ENCODE assay signal across 8 mouse cellular contexts in the genomic region with DNA sequence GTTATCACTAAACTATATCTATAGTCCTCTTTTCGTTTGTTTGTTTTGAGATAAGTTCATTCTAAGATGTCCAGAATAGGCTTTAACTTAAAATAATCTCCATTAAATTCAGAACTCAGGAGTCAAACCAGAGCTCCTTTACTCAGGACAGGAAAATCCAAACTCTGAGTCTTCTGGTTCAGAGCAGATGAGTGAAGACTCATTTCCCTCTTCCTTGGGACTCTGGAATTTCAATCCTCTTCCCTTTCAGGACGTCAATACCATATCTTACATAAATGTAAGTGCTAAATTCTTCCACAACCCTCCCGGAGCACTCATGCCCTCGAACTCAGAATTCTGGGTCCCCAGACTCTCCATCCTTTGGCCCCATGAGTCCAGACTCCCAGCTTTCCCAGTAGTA. TPM values are rescaled to one million over a fixed set of nuclear protein-coding genes. Genes with fewer than 3 reads are reported as not detected.
A peak's percentile ranks its signal among the peaks of the same experiment; 100 is the strongest.
DNase-seq lines count a peak whose midpoint lies in the region; ATAC-seq and TF ChIP-seq lines count a peak whose summit lies in the region.

No protein-coding gene starts in this region.

- H3K9ac ChIP-seq in hindbrain, embryonic 14.5 days, result peak overlapping the region; percentile 44
- H3K9ac ChIP-seq in midbrain, embryonic 14.5 days (replicated peaks; ENCODE audit: low read length), result peak overlapping the region; percentile 26; the same call in 1 of the 2 replicates

- H3K4me2 ChIP-seq in hindbrain, embryonic 14.5 days (replicated peaks), result peak overlapping the region; percentile 63
- peak overlapping the region; percentile 81 for H3K4me2 ChIP-seq in midbrain, embryonic 14.5 days (ENCODE audit: low read length)

- no peaks in the 10 kb centered on the region for H3K27me3 ChIP-seq in kidney, adult 2 months (replicated peaks; ENCODE audit: control insufficient read depth, insufficient read depth, low read length)
- no peaks in the 10 kb centered on the region for H3K27me3 ChIP-seq in hindbrain, embryonic 14.5 days (ENCODE audit: control insufficient read depth, insufficient read depth, low read length)
- H3K27me3 ChIP-seq in midbrain, embryonic 14.5 days (ENCODE audit: control insufficient read depth, insufficient read depth, low read length), result no peaks in the 10 kb centered on the region

- H3K4me3 ChIP-seq in kidney, adult 2 months (ENCODE audit: insufficient read depth, low read depth, low read length), result peak overlapping the region; percentile 43
- H3K4me3 ChIP-seq in bone marrow, adult 2 months (replicated peaks; ENCODE audit: control insufficient read depth, low read depth, low read length), result peak overlapping the region; percentile 81
- peak overlapping the region; percentile 95 for H3K4me3 ChIP-seq in hindbrain, embryonic 14.5 days (replicated peaks; ENCODE audit: low read length)
- peak overlapping the region; percentile 41 for H3K4me3 ChIP-seq in midbrain, embryonic 14.5 days (replicated peaks; ENCODE audit: low read depth, low read length)

- no peak for TF ChIP-seq POLR2A in kidney, adult 2 months (IDR thresholded peaks at IDR 0.05; ENCODE audit: low read depth, low read length)
- TF ChIP-seq POLR2A in bone marrow, adult 2 months (IDR thresholded peaks at IDR 0.05; ENCODE audit: borderline replicate concordance, control insufficient read depth, low read depth, low read length), result no peak

- TF ChIP-seq CTCF in kidney, adult 2 months (conservative IDR thresholded peaks at IDR 0.05; ENCODE audit: insufficient read depth, insufficient read length, low read depth, low read length), result no peak
- TF ChIP-seq CTCF in bone marrow, adult 2 months (IDR thresholded peaks at IDR 0.05; ENCODE audit: control insufficient read depth, insufficient read depth, low read length), result no peak

- 1% methylated on average over 4 of the region's 4 CpGs for WGBS in kidney, adult 2 months
- WGBS in bone marrow, adult 2 months, result 0% methylated on average over 4 of the region's 4 CpGs
- WGBS in hindbrain, embryonic 14.5 days, result 7% methylated on average over 4 of the region's 4 CpGs
- 6% methylated on average over 4 of the region's 4 CpGs for WGBS in midbrain, embryonic 14.5 days

- no peaks in the 10 kb centered on the region for H3K36me3 ChIP-seq in kidney, adult 2 months (ENCODE audit: control insufficient read depth, insufficient read depth, low read length)
- peaks cover 20% of the 10 kb centered on the region for H3K36me3 ChIP-seq in hindbrain, embryonic 14.5 days (replicated peaks; ENCODE audit: control insufficient read depth, insufficient read depth)
- peaks cover 12% of the 10 kb centered on the region for H3K36me3 ChIP-seq in midbrain, embryonic 14.5 days (ENCODE audit: control insufficient read depth, insufficient read depth, low read length)

- H3K9me3 ChIP-seq in hindbrain, embryonic 14.5 days (ENCODE audit: control insufficient read depth, low read length), result no peaks in the 10 kb centered on the region
- no peaks in the 10 kb centered on the region for H3K9me3 ChIP-seq in midbrain, embryonic 14.5 days (ENCODE audit: control insufficient read depth, low read length)

- peak overlapping the region; percentile 96 for H3K27ac ChIP-seq in kidney, adult 2 months (ENCODE audit: insufficient read depth, low read depth, low read length)
- H3K27ac ChIP-seq in bone marrow, adult 2 months (ENCODE audit: control insufficient read depth, insufficient read depth, low read depth, low read length, poor library complexity), result peak overlapping the region; percentile 91
- H3K27ac ChIP-seq in hindbrain, embryonic 14.5 days, result peak overlapping the region; percentile 80
- H3K27ac ChIP-seq in midbrain, embryonic 14.5 days (replicated peaks; ENCODE audit: low read depth, low read length), result peak overlapping the region; percentile 77

- H3K4me1 ChIP-seq in kidney, adult 2 months (ENCODE audit: control insufficient read depth, insufficient read depth, low read length), result peaks cover 3% of the 10 kb centered on the region; the same call in 1 of the 2 replicates
- H3K4me1 ChIP-seq in bone marrow, adult 2 months (ENCODE audit: control insufficient read depth, insufficient read depth, low read length), result no peaks in the 10 kb centered on the region
- peaks cover 21% of the 10 kb centered on the region for H3K4me1 ChIP-seq in hindbrain, embryonic 14.5 days (replicated peaks; ENCODE audit: control insufficient read depth, insufficient read depth, low read length)
- H3K4me1 ChIP-seq in midbrain, embryonic 14.5 days (ENCODE audit: control insufficient read depth, insufficient read depth, low read length), result peaks cover 24% of the 10 kb centered on the region

- DNase-seq in kidney, adult 2 months, result no peak
- no peak for DNase-seq in kidney, postnatal 4 days
- no peak for DNase-seq in hindbrain, embryonic 14.5 days (ENCODE audit: low spot score)
- DNase-seq in midbrain, embryonic 14.5 days, result peak; percentile 21
- no peak for DNase-seq in embryo, embryonic 9.5 days (ENCODE audit: extremely low spot score)
- DNase-seq in thymus, postnatal 36 days, result no peak
- no peak for DNase-seq in cerebellum, adult 18-20 months

- no peak for ATAC-seq in hindbrain, embryonic 14.5 days (ENCODE audit: low FRiP score)
- no peak for ATAC-seq in midbrain, embryonic 14.5 days (ENCODE audit: low FRiP score, low TSS enrichment)

RNA-seq across cellular contexts. Expression of a gene that starts 0.6 kb away (rescaled TPM):
- polyA plus RNA-seq in kidney, adult 2 months (2012; rRNA removed), result 38.8 and 41.1 TPM in 2 replicates
- 45.6 and 72.1 TPM in 2 replicates for polyA plus RNA-seq in bone marrow, adult 2 months (2011; ENCODE audit: insufficient read depth, insufficient read length, low replicate concordance, missing spikeins)
- 59.7 and 61.9 TPM in 2 replicates for polyA plus RNA-seq in hindbrain, embryonic 14.5 days (2014; fragmentation: Nextera tagmentation; extraction: Ambion mirVana)
- polyA plus RNA-seq in midbrain, embryonic 14.5 days (2014; fragmentation: Nextera tagmentation; extraction: Ambion mirVana), result 60.6 and 61.2 TPM in 2 replicates

RNA-seq across cellular contexts. Expression of a gene that starts 1.0 kb away (rescaled TPM):
- polyA plus RNA-seq in kidney, adult 2 months (2012; rRNA removed), result 82.3 and 84.1 TPM in 2 replicates
- polyA plus RNA-seq in bone marrow, adult 2 months (2011; ENCODE audit: insufficient read depth, insufficient read length, low replicate concordance, missing spikeins), result 11.0 and 14.9 TPM in 2 replicates
- 14.2 and 15.2 TPM in 2 replicates for polyA plus RNA-seq in hindbrain, embryonic 14.5 days (2014; fragmentation: Nextera tagmentation; extraction: Ambion mirVana)
- polyA plus RNA-seq in midbrain, embryonic 14.5 days (2014; fragmentation: Nextera tagmentation; extraction: Ambion mirVana), result 9.7 and 13.2 TPM in 2 replicates

RNA-seq across cellular contexts. Expression of a gene that starts 18.2 kb away (rescaled TPM):
- polyA plus RNA-seq in kidney, adult 2 months (2012; rRNA removed), result 20.0 and 21.4 TPM in 2 replicates
- 28.9 and 40.8 TPM in 2 replicates for polyA plus RNA-seq in bone marrow, adult 2 months (2011; ENCODE audit: insufficient read depth, insufficient read length, low replicate concordance, missing spikeins)
- 9.2 and 12.6 TPM in 2 replicates for polyA plus RNA-seq in hindbrain, embryonic 14.5 days (2014; fragmentation: Nextera tagmentation; extraction: Ambion mirVana)
- polyA plus RNA-seq in midbrain, embryonic 14.5 days (2014; fragmentation: Nextera tagmentation; extraction: Ambion mirVana), result 11.8 and 15.4 TPM in 2 replicates

RNA-seq across cellular contexts. Expression of a gene that starts 19.3 kb away (rescaled TPM):
- 105 and 107 TPM in 2 replicates for polyA plus RNA-seq in kidney, adult 2 months (2012; rRNA removed)
- 71.4 and 165 TPM in 2 replicates for polyA plus RNA-seq in bone marrow, adult 2 months (2011; ENCODE audit: insufficient read depth, insufficient read length, low replicate concordance, missing spikeins)
- 52.1 and 56.9 TPM in 2 replicates for polyA plus RNA-seq in hindbrain, embryonic 14.5 days (2014; fragmentation: Nextera tagmentation; extraction: Ambion mirVana)
- polyA plus RNA-seq in midbrain, embryonic 14.5 days (2014; fragmentation: Nextera tagmentation; extraction: Ambion mirVana), result 46.7 and 54.0 TPM in 2 replicates

RNA-seq across cellular contexts. Expression of a gene that starts 30.4 kb away (rescaled TPM):
- 89.9 and 95.4 TPM in 2 replicates for polyA plus RNA-seq in kidney, adult 2 months (2012; rRNA removed)
- 192 and 337 TPM in 2 replicates for polyA plus RNA-seq in bone marrow, adult 2 months (2011; ENCODE audit: insufficient read depth, insufficient read length, low replicate concordance, missing spikeins)
- polyA plus RNA-seq in hindbrain, embryonic 14.5 days (2014; fragmentation: Nextera tagmentation; extraction: Ambion mirVana), result 194 and 210 TPM in 2 replicates
- 236 and 281 TPM in 2 replicates for polyA plus RNA-seq in midbrain, embryonic 14.5 days (2014; fragmentation: Nextera tagmentation; extraction: Ambion mirVana)

Comparison
In these comparisons a context has a peak if more than half of its experiments do, and no peak if none do; other contexts are left out.
1. H3K4me3 ChIP-seq: peak in every context shown above with its lines; median percentile 95 in hindbrain, embryonic 14.5 days; 81 in bone marrow, adult 2 months; 43 in kidney, adult 2 months; 41 in midbrain, embryonic 14.5 days.